Mouse (Mus musculus): ENCODE results near the gene Apaf1.

Gene Apaf1

DNA sequence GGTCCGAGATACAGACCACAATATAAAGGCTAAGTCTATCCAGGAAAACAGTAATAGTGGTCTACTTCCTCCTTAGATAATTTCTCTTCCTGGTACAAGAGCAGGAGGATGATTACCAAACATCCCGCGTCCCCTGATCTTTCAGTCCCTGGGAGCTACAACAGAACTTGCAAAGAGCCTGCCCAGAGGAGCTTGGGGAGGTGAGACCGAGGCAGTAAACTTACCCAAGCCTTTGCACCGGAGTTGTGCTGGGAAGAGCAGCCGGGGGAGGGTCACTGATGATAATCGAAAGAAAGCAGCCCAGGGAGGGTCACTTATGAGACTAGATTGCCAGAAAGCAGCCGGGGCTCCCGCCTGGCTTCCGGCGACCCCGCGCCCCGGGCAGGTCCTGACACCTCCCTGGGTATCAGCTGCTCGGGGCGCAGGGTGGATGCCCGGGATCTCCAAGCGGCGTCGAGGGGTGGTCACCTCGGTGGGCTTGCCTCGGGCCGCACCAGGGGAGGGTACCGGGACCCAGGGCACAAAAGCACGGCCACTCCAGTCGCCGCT lies 537 bp downstream of the Apaf1 start:
- no peak for DNase-seq (ENCODE audit: low read depth, low spot score)

DNA sequence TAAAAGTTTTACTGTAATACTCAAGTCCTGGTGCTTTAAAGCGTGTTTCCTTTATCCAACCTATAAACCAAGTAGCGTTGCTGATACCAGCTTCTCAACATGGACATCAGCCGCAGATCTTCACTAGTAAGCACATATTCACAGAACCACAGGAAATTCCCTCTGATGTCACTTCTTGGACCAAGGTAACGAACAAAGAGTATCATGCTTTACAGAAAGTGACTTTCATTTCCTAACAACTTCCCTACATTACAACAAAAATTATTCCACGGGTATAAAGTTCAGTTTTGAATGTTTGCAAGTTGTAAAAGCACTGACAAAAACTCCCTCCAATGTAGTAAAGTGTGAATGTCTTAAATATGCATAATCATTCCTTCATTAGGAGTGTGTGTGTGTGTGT lies 2.0 kb downstream of the Apaf1 start:
- DNase-seq (ENCODE audit: low read depth, low spot score): peak; percentile 22

DNA sequence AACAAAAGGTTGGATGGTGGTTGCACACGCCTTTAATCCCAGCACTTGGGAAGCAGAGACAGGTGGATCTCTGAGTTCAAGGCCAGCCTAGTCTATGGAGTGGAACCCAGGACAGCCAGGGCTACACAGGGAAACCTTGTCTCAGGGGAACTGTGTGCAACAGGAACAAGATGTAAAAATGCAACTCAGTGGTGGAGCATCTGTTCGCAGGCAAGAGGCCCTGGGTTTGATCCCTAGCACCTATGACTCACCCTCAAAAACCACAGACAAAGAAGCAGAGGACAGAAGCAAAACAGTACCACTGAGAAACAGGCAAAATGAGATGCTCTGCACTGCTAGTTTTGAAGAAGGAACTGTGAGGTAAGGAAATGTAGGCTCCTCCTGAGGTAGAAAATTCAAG lies 5.9 kb downstream of the Apaf1 start:
- DNase-seq (ENCODE audit: low read depth, low spot score): no peak

- no peak for DNase-seq (ENCODE audit: low read depth, low spot score)
Measured at GRCm38 (mm10) chr10:91073345-91073744, 9.2 kb downstream of the Apaf1 start.

GRCm38 (mm10) chr10:91071768-91072167 lies 10.8 kb downstream of the Apaf1 start:
- DNase-seq (ENCODE audit: low read depth, low spot score): peak; percentile 72

GRCm38 (mm10) chr10:91062355-91062754 lies 20.2 kb downstream of the Apaf1 start:
- DNase-seq (ENCODE audit: low read depth, low spot score): no peak

DNA sequence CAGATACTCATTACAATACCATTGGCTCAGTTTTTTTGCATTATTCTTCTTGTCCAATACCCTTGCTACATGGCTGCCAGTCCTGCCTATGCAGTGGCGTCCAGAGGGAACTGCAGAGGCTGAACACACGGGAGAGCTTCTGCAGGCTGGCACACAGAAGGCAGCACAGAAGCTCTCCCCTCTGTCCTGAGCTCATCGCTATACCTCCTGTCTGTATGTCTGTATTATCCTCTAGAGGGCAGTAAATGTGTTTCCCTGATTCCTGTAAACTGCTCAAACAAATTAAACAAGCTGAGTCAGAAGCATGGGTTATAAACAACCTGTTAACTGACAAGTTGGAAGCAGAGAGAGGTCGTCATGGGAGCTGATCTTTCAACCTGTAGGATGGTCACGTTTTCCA lies 21.8 kb downstream of the Apaf1 start:
- peak; percentile 42 for DNase-seq (ENCODE audit: low read depth, low spot score)

- no peak for DNase-seq (ENCODE audit: low read depth, low spot score)
Measured at GRCm38 (mm10) chr10:91052734-91053133, 29.8 kb downstream of the Apaf1 start.

DNA sequence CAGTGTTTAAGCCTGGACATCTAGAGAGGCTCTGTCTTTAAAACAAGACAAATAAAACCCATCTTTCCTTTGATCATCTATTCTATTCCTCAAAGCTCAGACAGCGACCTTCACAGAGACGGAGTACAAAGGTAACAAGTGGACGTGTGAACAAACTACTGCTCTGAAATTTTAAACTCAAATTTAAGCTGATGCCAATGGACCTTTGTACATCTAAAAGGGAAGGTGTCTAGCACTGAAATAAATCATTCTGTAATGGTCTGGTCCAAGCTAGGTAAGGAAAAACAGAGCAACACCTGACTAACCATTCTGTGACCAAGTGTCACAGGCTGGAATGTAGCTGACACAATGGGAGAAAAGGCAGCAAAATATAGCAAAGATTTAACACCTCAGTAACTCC lies 31.4 kb downstream of the Apaf1 start:
- no peak for DNase-seq (ENCODE audit: low read depth, low spot score)

GRCm38 (mm10) chr10:91049696-91050095 lies 32.9 kb downstream of the Apaf1 start:
- DNase-seq (ENCODE audit: low read depth, low spot score): no peak

GRCm38 (mm10) chr10:91033942-91034341 lies 48.6 kb downstream of the Apaf1 start:
- peak; percentile 77 for DNase-seq (ENCODE audit: low read depth, low spot score)

GRCm38 (mm10) chr10:91032399-91032798 lies 50.2 kb downstream of the Apaf1 start:
- DNase-seq (ENCODE audit: low read depth, low spot score): peak; percentile 81

DNA sequence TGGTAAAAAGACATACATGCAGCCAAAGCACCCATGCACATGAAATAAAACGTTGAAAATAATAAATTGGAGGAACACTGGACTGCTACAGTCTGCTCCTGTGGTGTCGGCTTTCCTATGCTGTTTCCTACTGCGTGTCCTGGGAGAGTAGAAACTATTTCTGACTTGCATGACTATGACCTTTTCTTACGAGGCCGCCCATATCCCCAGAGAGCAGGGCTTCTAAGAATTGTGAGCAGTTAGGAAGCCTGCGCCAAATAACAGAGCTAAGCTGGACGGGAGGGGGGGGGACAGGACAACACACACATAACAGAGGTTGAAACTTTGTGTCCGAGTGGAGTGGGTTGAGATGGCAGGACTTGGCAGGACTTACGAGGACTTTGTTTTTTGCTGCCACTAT lies 51.4 kb downstream of the Apaf1 start:
- DNase-seq (ENCODE audit: low read depth, low spot score): no peak

- DNase-seq (ENCODE audit: low read depth, low spot score): no peak
Measured at GRCm38 (mm10) chr10:91029002-91029539, 53.5 kb downstream of the Apaf1 start.

DNA sequence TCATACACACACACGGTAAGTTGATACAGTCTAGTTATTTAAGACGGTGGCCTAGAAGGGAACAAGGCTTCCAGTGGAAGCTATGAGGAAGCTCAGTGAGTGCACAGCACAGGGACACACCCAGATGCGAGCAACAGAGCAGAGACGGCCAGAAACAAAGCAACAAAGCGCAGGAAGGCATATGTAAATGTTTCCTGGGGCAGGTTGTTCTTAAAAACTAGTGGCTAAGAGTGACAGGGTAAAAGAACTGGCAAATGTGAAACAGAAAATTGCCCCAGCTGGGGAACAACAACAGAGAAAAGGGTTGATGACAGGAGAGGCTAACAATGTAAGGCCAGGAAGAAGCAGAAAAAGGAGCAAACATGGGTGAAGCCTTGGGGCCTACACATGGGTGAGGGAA lies 54.6 kb downstream of the Apaf1 start:
- DNase-seq (ENCODE audit: low read depth, low spot score): no peak

DNA sequence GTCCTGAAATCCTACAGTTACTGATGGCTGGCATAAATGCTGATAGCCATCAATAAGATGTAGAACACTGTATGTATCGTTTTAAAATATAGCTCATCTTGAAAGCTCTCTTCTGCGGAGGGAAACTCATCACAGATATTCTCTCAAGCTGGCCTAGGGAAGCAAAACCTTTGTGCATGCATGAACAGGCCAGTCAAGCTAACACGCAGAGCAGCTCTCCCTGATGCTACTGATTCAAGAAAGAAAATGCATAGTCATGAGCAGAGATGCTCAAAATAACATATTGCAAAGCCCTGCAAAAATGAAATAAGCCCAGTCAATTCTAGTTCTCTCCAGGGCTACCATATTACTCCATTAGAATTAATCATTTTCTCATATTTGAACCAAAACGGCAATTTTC lies 55.1 kb downstream of the Apaf1 start:
- no peak for DNase-seq (ENCODE audit: low read depth, low spot score)

DNA sequence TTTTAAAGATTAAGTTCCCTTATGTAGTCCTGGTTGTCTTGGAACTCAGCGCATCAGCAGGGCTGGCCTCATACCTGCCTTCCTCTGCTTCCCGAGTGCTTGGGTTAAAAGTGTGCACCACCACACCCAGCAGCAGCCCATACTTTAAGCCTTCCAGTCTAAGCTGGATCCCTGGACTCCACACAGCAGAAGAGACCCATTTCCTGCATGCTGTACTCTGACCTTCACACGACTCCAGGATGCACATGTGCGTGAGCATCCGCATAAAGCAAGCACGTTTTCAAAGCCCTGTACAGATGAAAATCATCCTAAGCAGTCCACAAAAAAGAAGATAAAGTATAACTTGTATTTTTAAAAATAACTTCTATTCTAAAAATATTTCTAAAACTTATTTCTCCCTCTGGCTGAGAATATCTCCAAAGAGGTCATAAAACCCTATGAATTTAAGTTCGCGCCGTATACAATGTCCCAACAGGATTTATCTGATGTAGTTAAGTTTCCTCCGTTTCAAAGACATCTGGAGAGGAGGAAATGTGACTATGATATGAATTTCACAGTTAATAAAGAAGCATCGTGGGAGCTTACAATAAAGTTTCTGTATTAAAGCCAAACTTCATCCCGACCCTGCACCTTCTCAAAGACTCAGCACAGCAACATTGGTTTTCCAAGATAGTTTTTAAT lies 76.6 kb downstream of the Apaf1 start:
- DNase-seq (ENCODE audit: low read depth, low spot score): no peak

GRCm38 (mm10) chr10:91001421-91001820 lies 81.1 kb downstream of the Apaf1 start:
- no peak for DNase-seq (ENCODE audit: low read depth, low spot score)

DNA sequence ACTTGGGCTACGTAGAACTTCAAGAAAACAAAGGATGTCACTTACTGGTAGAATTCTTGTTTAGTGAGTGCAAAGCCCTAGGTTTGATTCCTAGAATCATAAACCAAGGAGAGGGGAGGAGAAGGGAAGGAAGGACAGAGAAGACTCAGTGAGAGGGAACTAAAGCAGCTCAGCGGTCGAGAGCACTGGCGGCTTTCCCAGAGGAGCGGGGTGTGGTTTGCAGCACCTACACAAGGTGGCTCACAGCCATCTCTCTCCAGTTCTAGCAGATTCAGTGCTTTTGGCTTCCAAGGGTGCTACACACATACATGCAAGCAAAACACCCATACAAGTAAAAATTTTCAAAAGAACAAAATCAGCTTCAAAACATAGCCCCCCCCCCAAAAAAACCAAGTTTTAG lies 82.7 kb downstream of the Apaf1 start:
- DNase-seq (ENCODE audit: low read depth, low spot score): no peak

DNA sequence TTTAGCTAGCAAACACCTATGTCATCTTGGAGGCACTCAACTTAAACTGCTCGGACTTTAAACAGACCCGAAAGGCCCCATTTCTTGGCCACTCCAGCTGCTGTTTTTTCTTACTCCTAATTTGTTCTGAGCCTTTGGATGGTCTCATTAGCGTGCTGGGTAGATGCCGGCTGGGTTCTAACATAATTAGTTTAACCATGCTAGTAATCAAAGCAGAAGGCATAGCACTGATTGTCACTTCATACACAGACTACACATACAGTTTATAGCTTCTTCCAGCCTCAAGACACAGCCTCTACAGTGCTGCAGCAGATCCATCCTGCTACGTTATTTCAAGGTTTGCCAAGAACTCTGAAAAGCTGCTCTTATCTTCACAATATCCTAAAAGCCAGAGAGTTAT lies 88.7 kb downstream of the Apaf1 start:
- no peak for DNase-seq (ENCODE audit: low read depth, low spot score)

DNA sequence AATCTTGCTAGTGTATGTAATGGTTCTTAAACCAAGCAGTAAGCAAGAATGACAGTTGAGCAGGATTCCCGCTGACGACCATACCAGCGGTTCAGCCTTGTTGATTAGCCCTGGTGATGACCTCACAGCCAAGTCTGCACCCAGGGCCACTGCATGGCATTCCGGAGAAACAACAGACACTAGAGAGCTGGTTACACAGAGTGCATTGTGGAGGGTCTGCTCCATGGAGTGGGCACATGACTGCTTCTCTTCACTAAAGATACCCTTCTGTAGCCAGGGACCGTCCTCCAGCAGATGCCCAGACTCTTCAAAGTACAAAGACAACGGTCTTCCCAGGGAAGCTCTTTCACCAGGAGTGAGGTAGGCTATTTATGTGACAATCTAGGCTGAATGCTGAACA lies 90.3 kb downstream of the Apaf1 start:
- no peak for DNase-seq (ENCODE audit: low read depth, low spot score)

DNA sequence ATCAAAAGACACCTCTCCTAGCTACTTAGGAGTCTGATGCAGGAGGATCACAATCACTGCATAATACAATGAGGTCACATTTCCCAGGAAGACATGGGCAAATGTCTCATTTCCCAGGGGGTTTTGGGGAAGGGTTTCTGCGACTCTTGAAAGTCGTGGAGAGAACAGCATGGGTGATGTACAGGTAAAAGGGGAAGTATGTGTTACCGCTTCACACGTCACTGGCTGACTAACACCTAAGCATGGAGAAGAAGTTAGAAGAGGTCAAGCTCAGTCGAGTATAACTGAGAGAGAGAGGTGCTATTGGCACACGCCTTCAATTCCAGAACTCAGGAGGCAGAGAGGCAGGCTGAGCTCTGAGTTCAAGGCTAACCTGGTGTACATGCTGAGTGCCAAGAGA lies 92.2 kb downstream of the Apaf1 start:
- no peak for DNase-seq (ENCODE audit: low read depth, low spot score)

GRCm38 (mm10) chr10:90983046-90983445 lies 99.5 kb downstream of the Apaf1 start:
- no peak for DNase-seq (ENCODE audit: low read depth, low spot score)

DNA sequence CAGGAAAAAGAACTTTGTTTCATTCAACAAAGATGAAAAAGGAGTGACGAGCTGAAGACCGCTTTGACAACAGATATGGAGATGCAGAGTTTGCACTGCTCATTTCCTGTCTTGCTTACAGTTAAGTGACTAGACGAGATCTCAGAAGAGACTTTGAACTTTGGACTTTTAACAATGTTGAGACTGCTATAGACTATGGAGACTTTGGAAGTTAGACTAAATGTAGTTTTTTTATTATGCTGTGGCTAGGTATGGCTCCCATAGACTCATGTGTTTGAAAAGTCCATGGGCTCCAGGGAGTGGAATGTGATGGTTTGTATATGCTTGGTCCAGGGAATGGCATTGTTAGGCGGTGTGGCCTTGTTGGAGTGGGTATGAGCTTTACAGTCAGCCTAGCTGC lies 100.8 kb downstream of the Apaf1 start:
- no peak for DNase-seq (ENCODE audit: low read depth, low spot score)

Data from CD4-positive, CD25-positive, alpha-beta regulatory T cell, adult 2 months (primary cell).